Mouse (Mus musculus) liver, adult 2 months (tissue): ENCODE measurements at regions not wholly inside any gene's neighbourhood (a gene's known extent, or its start where the extent isn't known, plus 50 kb on each side); places are given as distances from the start of the nearest gene placed in this dataset.

Experiments
- DNase-seq: peaks from one replicate; pipeline ENCODE4 v3.0.0-alpha.2; 2011; ENCODE audit warnings: low read depth, low spot score; ENCODE audit errors: extremely low read depth
- H3K27ac ChIP-seq: fragments of 200-500 bp; replicated peaks from 2 replicates; pipeline ENCODE4 v1.5.1; 2012; ENCODE audit warnings: low read depth, mild to moderate bottlenecking, control low read depth, inconsistent platforms, low read length; ENCODE audit not compliant: insufficient read depth
- H3K27me3 ChIP-seq: fragments of 200-500 bp; 2 replicates; pipeline ENCODE4 v1.6.1; 2012; ENCODE audit warnings: mild to moderate bottlenecking, moderate library complexity, low read length, inconsistent platforms; ENCODE audit not compliant: control insufficient read depth, insufficient read depth
- H3K36me3 ChIP-seq: fragments of 200-500 bp; 2 replicates; pipeline ENCODE4 v1.6.1; 2012; ENCODE audit warnings: low read length, inconsistent platforms; ENCODE audit not compliant: control insufficient read depth, insufficient read depth
- H3K4me1 ChIP-seq: fragments of 200-500 bp; 2 replicates; pipeline ENCODE4 v1.6.1; 2011; ENCODE audit warnings: low read length; ENCODE audit not compliant: control insufficient read depth, insufficient read depth
- H3K4me3 ChIP-seq: fragments of 200-500 bp; 2 replicates; pipeline ENCODE4 v1.5.1; 2011; ENCODE audit warnings: low read depth, mild to moderate bottlenecking, control low read depth, low read length, moderate library complexity; ENCODE audit not compliant: insufficient read depth
- H3K79me2 ChIP-seq: fragments of 200-500 bp; 2 replicates; pipeline ENCODE4 v1.6.1; 2012; ENCODE audit warnings: inconsistent platforms, mild to moderate bottlenecking, low read length, moderate library complexity; ENCODE audit not compliant: control insufficient read depth, insufficient read depth
- H3K9ac ChIP-seq: fragments of 200-500 bp; 2 replicates; pipeline ENCODE4 v1.6.1; 2012; ENCODE audit warnings: low read depth, mild to moderate bottlenecking, control low read depth, inconsistent platforms, low read length
- CTCF ChIP-seq: fragments of 200-500 bp; IDR thresholded peaks from 2 replicates; pipeline ENCODE4 v1.5.1; 2011; ENCODE audit warnings: low read depth, low read length, control low read depth
- POLR2A ChIP-seq: fragments of 200-500 bp; IDR thresholded peaks from 2 replicates; pipeline ENCODE4 v1.6.1; 2011; ENCODE audit warnings: low read length, control low read depth; ENCODE audit not compliant: insufficient read depth; ENCODE audit errors: extremely low read depth
- WGBS: fragments of 180-500 bp; shearing (Covaris S2); methylation state at CpG from one replicate; pipeline ENCODE4 v1.1.7; 2018; 5-methylcytosine and 5-hydroxymethylcytosine counted together

DNA sequence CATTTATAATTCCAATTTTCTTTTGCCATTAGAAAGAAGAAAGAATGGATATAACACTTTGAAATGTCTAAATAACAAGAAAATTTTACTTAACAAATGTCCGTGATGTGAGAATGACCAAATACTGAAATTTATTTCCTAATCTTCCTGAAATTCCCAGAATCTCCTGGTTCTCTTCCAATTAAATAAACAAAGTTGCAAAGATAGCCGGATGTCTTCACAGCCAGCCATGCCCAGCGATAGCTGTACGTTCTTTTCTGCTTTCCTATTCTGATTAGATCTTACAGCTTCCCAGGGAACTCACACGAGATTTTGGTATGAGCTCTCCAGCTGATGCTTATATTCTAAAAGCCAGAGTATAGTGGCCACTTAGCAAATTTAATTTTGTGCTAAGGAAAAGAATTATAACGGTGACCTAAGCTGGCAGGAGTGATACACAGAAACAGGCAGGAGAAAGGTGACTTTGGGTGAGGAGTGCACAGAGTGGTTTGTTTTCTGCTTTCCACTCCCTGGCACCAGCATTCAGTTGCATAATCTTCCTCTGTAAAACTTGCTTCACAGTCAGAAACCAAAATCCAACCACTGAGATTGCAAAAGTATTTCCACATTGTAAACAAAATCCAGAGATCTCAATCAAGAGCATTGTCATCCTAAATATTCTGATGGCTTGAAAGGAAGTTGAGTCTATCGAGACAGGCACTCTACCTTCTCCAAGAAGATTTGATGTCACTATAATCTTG, 74.7 kb upstream of the Foxq1 start:
- H3K79me2 ChIP-seq, result no peaks in the 10 kb centered on the region
- no peaks in the 10 kb centered on the region for H3K27me3 ChIP-seq
- 10% methylated on average over 7 of the region's 7 CpGs for WGBS
- H3K4me1 ChIP-seq, result peaks cover 11% of the 10 kb centered on the region
- TF ChIP-seq CTCF (no peak), POLR2A (no peak)
- H3K9ac ChIP-seq, result no peak overlapping the region
- no peaks in the 10 kb centered on the region for H3K36me3 ChIP-seq
- peak overlapping the region; percentile 65 for H3K27ac ChIP-seq
- H3K4me3 ChIP-seq, result peak overlapping the region; percentile 20; the same call in 1 of the 2 replicates
- peak; percentile 99 for DNase-seq

GRCm38 (mm10) chr13:31486373-31486772, 69.6 kb upstream of the Foxq1 start:
- Histone ChIP-seq H3K9ac (no peak overlapping the region), H3K79me2 (no peaks in the 10 kb centered on the region), H3K4me1 (peaks cover 14% of the 10 kb centered on the region), H3K27ac (no peak overlapping the region), H3K4me3 (no peak overlapping the region), H3K27me3 (no peaks in the 10 kb centered on the region), H3K36me3 (no peaks in the 10 kb centered on the region)
- peak; percentile 83 for DNase-seq
- no peak for TF ChIP-seq CTCF
- no peak for TF ChIP-seq POLR2A
- WGBS, result 33% methylated on average over 3 of the region's 3 CpGs

DNA sequence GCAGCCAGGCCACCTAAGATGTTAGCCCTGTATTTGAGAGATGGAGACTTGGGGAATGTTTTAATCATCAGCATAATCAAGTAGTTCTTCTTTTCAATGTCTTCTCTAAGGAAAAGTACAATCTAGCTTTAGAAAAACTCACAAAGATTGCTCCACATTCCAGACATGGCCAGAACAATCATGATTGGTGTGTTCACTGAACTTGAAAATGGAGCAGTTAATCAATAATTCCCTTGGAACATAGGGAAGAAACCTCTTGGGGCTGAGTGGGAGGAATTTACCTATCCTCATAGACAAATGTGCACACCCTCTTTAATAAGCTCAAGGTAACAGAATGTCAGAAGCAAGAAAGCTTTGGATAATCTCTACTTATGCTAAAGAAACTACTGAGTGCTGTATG, 67.7 kb upstream of the Foxq1 start:
- peak; percentile 73 for DNase-seq
- Histone ChIP-seq H3K4me1 (peaks cover 14% of the 10 kb centered on the region), H3K9ac (no peak overlapping the region), H3K79me2 (no peaks in the 10 kb centered on the region), H3K4me3 (no peak overlapping the region), H3K27ac (no peak overlapping the region), H3K36me3 (no peaks in the 10 kb centered on the region), H3K27me3 (no peaks in the 10 kb centered on the region)
- TF ChIP-seq POLR2A (no peak), CTCF (no peak)

- H3K4me1 ChIP-seq, result peaks cover 5% of the 10 kb centered on the region
- no peak overlapping the region for H3K4me3 ChIP-seq
- no peaks in the 10 kb centered on the region for H3K36me3 ChIP-seq
- 90% methylated on average over 10 of the region's 10 CpGs for WGBS
- H3K9ac ChIP-seq, result no peak overlapping the region
- H3K27ac ChIP-seq, result no peak overlapping the region
- H3K79me2 ChIP-seq, result no peaks in the 10 kb centered on the region
- DNase-seq, result no peak
- H3K27me3 ChIP-seq, result no peaks in the 10 kb centered on the region
- no peak for TF ChIP-seq POLR2A
- TF ChIP-seq CTCF, result no peak
Observed at GRCm38 (mm10) chr13:31503191-31503590, 52.7 kb upstream of the Foxq1 start.

GRCm38 (mm10) chr13:31503832-31504231, 52.1 kb upstream of the Foxq1 start:
- Histone ChIP-seq H3K4me1 (peaks cover 5% of the 10 kb centered on the region), H3K36me3 (no peaks in the 10 kb centered on the region), H3K79me2 (no peaks in the 10 kb centered on the region), H3K27me3 (no peaks in the 10 kb centered on the region), H3K9ac (no peak overlapping the region), H3K4me3 (no peak overlapping the region), H3K27ac (no peak overlapping the region)
- TF ChIP-seq POLR2A (no peak), CTCF (no peak)
- peak; percentile 65 for DNase-seq
- WGBS, result 38% methylated on average over 11 of the region's 11 CpGs

DNA sequence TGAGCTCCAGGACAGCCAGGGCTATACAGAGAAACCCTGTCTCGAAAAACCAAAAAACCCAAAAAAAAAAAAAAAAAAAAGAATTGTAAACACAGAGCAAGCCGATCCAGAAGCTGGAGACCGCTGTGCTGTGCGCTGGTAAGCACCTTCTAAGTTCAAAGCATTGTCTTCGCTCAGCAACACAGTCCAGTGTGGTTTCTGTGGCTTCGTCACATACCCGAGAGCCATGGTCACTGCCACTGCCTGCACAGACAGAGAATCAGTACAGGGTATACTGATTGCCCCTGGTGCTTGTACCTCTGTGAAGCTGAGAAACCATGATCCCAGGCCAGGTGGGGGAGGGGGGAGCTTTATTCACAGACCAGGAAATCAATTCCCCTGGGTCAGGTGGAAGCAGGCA, 51.6 kb upstream of the Foxq1 start:
- peaks cover 5% of the 10 kb centered on the region for H3K4me1 ChIP-seq
- H3K36me3 ChIP-seq, result no peaks in the 10 kb centered on the region
- WGBS, result 68% methylated on average over 7 of the region's 7 CpGs
- TF ChIP-seq CTCF (no peak), POLR2A (no peak)
- H3K27ac ChIP-seq, result no peak overlapping the region
- H3K9ac ChIP-seq, result no peak overlapping the region
- DNase-seq, result no peak
- no peak overlapping the region for H3K4me3 ChIP-seq
- no peaks in the 10 kb centered on the region for H3K27me3 ChIP-seq
- H3K79me2 ChIP-seq, result no peaks in the 10 kb centered on the region
